Mouse (Mus musculus) cerebellum, postnatal 4 days (tissue): Measurements from ENCODE around the gene Ddx6.
"Not testable (repeated sequence)": the region's sequence is repeated elsewhere in the genome, so short reads cannot be mapped to it uniquely, and the experiment has no call there.

Experiments used
- DNase-seq, 2 experiments: peaks; one replicate each; pipeline ENCODE4 v3.0.0; 2022; ENCODE audit warnings: low spot score in 2 of 2, mixed read lengths in 1 of 2

The Ddx6 gene

GRCm38 (mm10) chr9:44593886-44594285, 10.8 kb upstream of the Ddx6 start:
- no peak for DNase-seq

DNA sequence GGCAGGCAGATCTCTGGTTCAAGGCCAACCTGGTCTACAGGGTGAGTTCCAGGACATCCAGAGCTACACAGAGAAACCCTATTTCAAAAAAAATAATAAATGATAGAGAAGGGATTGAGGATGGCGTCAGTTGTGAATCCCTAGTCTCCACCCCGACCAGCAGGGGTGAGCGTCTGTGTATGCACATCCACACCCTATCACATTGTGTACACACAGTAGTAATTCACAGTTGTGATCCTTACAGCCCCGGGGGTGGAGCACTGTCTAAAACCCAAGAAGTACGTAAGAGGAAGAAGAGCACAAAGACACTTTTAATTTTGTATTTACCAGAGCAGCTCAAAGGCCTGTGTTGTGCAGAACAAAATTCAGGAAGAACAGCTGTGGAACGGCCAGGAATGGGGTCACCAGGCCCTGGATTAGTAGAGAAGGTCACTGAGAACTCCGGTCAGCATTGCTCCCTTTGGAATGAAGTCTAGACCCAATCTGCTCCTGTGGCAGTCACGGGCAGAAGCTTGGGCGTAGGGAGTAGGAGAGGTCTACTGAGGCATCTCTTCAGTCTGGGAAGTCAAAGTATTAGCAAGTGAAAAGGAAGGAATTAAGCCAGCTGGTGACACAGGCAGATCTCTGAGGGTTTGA, 9.7 kb upstream of the Ddx6 start:
- no peak for DNase-seq

- DNase-seq, result no peak
Observed at GRCm38 (mm10) chr9:44595537-44595930, 9.2 kb upstream of the Ddx6 start.

DNA sequence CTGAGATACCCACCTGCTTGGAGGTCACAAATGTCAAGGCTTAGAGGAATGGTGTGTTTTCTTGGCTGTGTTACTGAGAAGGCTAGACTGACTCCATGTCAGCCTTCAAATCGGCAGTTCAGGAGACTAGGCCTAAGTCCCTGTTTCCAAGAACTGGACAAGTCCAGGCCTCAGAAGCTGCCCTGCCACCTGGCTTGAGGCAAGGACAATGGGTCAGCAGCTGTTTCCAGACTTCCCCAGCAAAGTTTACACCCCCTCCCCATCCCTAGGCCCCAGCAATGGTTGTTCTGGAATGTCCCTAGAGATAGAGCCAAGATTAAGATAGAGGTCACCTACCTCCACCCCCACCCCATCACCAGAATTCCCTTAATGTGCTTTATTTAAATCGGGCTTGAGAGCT, 7.0 kb upstream of the Ddx6 start:
- no peak for DNase-seq

- peak in 1 of 2 experiments; percentile 32 for DNase-seq
Observed at GRCm38 (mm10) chr9:44598899-44599495, 5.7 kb upstream of the Ddx6 start.

GRCm38 (mm10) chr9:44599616-44600015, 5.1 kb upstream of the Ddx6 start:
- no peak for DNase-seq

DNA sequence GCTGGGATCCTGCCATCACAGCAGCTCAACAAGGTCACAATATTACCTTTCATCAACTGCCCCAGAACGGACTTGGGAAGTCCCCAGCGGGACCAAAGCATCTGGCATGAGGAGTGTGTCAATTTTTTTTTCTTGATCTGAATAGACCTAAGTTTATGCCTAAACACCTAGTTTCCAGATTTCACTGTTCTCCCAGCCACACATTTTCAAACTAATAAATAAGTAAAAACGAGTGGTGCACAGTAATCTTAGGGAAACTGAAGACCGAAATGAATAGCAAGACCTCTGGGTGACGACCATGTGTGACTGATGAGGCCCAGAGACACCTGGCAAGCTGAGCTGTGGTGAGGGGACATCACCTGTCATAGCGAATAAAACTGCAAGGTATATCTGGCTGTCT, 3.9 kb upstream of the Ddx6 start:
- DNase-seq, result no peak

GRCm38 (mm10) chr9:44602766-44603165, 1.9 kb upstream of the Ddx6 start:
- DNase-seq, result no peak

DNA sequence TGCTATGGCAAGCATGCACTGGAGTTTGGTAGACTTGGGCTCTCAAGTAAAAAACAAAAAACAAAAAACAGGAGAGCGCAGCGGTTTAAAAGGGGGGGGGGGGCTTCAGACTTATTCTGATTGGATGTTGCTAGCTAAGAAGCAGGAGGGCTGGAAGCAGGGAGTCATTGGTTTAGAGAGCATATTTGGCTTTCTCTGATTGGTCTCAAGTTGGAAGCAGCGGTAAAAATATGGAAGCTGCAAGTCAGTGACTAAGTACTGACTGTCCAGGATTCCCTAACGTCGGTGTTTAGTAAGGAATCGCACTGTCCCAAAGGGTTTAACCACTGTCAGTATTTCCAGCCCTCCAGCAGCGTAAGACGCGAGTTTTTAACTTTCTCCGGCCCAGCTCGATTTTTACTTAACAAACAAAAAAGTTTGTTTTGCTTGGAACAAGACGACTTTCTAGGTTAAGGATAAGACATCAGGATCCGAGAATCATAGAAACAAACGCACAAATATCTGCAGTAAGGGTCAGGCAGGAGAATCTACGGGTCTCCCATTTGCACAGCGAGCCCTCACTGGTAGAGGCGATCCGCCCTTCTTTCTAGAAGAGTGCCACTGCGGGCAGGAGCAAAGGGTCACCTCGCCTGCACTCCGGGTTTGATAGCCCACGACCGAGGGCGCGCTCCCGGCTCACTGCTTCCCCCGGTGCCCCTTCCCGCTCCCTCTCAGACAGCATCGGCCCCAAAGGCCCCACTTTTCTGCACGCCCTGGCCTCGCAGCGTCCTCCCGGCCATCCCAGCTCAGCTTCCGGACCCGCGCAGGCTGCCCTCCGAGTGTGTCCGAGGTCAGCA, 1.0 kb upstream of the Ddx6 start:
- peak in 1 of 2 experiments; percentile 22 for DNase-seq

DNA sequence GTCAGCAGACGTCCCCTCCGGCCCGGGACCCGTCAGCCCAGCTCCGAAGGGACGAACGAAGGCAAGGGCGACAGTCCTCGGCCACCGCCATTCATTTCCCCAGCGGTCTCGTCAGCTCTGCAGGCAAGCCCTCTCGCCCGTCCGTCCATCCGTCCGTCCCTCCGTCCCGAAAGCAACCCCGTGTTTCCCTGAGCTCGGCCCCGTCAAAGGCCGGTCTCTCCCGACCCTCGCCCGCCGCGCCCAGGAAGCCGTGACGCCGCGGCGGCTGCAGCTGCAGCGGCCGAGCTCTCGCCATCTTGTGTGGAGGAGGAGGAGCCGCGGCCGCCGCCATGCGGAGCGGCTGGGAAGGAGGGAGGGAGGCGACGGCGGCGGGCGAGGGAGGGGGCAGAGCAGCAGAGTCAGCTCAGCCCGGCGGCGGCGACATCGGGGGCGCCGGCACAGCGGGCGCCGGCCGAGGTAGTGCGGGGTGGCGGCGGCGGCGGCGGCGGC, 358 bp upstream of the Ddx6 start:
- peak; percentile 67 to 82 for DNase-seq

DNA sequence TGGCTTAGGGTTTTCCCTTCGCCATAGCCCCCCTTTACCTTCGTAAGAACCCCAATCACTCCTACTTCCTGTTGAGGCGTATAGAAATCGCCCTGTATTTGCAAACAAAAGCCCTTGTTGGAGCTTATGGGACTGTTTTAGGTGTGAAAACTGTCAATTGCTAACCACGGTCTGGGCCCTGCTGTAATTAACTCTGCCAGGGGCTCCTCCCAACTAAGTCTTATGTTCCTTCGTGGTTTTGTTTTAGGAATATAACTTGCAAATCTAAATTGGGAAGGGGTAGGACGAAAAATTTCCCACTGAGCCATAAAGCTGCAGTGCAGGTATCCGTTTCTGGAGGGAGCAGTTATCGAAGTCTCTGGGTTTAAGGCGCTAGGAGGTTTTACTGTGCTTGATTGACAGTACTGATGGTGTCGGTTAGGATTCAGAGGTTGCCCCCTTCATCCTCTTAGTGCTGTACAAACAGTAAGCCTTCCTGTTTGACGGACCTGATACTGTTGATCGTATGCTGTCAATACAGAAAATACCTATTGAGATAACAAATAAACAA, 999 bp downstream of the Ddx6 start:
- DNase-seq, result no peak

GRCm38 (mm10) chr9:44606646-44607045, 2.0 kb downstream of the Ddx6 start:
- no peak for DNase-seq

- DNase-seq, result no peak
Observed at GRCm38 (mm10) chr9:44607306-44607705, 2.6 kb downstream of the Ddx6 start.

DNA sequence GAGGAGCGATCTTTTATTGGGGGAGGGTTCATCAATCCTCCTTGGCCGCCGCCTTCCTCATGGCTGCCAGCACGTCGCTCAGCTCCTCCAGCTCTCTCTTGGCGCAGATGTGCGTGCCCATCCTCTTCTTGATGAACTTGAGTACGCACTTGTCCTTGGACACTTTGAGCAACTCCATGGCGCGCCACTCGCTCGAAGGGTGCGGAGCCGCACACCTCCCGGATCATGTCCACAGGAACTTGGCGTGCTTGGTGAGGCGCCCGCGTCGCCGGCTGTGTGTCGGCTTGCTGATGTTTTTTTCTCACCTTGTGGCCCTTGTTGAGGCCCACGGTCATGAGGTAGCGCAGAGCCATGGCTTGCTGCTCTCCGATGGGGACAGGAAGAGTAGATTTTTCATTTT, 5.7 kb downstream of the Ddx6 start:
- DNase-seq, result no peak

- not testable (repeated sequence) for DNase-seq
Observed at GRCm38 (mm10) chr9:44613081-44613480, 8.4 kb downstream of the Ddx6 start.

DNA sequence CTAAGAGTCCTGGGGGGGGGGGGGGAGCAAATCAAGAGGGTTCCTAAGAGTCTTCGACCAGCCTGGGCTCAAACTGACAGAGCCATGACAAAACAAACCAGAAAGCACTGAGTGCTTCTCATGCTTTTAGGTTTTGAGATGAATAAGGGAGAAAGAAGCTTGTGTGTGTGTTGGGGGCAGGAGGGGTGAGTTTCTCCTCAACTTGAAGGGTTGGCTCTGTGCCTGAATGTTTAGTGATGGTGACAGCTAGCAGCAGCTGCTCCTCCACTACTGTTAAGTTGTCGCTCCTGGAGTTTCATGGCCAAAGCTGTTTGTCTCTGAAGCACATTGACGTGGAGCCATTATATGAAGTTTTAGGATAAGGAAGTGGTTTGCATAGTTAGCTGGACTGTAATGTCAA, 16.4 kb downstream of the Ddx6 start:
- no peak for DNase-seq

- DNase-seq, result no peak
Observed at GRCm38 (mm10) chr9:44624390-44624789, 19.7 kb downstream of the Ddx6 start.

GRCm38 (mm10) chr9:44626268-44626667, 21.6 kb downstream of the Ddx6 start:
- no peak for DNase-seq

DNA sequence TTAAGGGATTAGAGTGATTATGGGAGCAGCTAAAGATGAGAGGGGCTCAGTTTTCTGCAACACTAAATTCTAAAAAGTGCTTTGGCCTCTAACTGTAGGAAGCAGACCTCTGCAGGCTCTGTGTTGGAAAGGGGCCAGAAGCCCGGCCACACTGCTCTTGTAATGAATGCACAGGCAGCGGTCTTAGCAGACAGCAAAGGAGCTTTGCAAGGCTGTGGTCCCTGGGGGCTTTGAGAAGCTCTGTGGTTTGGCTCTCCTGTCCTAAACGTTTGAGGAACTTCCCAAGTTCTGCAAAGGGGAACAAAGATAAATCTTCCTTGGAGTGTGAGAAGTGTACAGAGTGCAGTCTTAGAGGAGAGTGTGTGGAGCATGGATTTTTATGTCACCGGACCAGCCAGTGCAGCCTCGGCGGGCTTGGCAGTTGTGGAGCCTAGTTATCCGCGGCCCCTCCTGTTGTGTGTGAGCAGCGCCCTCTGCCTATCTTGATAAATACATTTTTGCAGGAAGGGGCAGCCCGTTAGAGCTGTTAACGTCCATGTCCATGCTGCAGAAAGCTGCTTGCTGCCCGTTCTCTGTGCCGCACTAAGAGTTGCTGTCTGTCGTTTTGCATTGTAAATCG, 33.0 kb downstream of the Ddx6 start:
- DNase-seq, result peak in 1 of 2 experiments; percentile 55

DNA sequence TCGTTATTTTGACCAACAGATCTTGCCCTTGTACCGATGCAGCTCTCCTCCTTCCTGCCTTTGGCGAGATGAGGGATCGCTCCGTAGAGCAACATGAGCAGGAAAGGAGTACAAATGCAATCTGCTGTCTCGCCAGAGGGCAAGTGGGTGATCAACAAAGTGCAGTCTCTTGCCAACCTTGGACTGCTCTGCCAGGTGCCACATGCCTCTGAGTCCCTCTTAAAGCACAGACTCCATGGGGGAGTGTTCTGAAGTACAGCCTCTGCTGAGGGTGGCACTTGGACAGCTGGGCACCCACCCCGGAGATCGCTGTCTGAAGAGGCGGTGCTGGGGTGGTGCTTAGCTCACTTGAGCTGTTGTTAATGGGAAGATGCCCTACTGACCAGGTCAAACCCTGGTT, 34.0 kb downstream of the Ddx6 start:
- not testable (repeated sequence) for DNase-seq

GRCm38 (mm10) chr9:44640028-44640427, 35.3 kb downstream of the Ddx6 start:
- not testable (repeated sequence) for DNase-seq
